ENCODE assay signal across 32 mouse cellular contexts in genomic region chr1:155636648-155637047, GRCm38 (mm10).
"Had no signal": no experiment of that assay in that cellular context is flagged by ENCODE, and none has a peak within 500 bp of the region (broad histone marks: within the 10 kb centered on the region; RNA-seq: fewer than 3 reads in every experiment).

No protein-coding gene starts in this region.

- H3K9ac ChIP-seq: limb, embryonic 12.5 days; limb, embryonic 13.5 days; limb, embryonic 15.5 days; liver, embryonic 12.5 days; liver, embryonic 13.5 days; liver, embryonic 14.5 days; liver, embryonic 15.5 days; liver, postnatal 0 days; lung, embryonic 14.5 days; lung, embryonic 15.5 days; midbrain, embryonic 12.5 days; midbrain, embryonic 13.5 days; midbrain, embryonic 15.5 days; neural tube, embryonic 12.5 days; neural tube, embryonic 13.5 days had no signal

- H3K4me1 ChIP-seq: limb, embryonic 12.5 days; limb, embryonic 13.5 days; limb, embryonic 15.5 days; liver, embryonic 12.5 days; liver, embryonic 13.5 days; liver, embryonic 15.5 days; lung, embryonic 15.5 days; megakaryocyte, embryonic 14.5 days; midbrain, embryonic 10.5 days; midbrain, embryonic 12.5 days; midbrain, embryonic 13.5 days; midbrain, embryonic 15.5 days; neural tube, embryonic 12.5 days; neural tube, embryonic 13.5 days had no signal

- H3K9me3 ChIP-seq: limb, embryonic 10.5 days; limb, embryonic 12.5 days; limb, embryonic 13.5 days; limb, embryonic 15.5 days; liver, embryonic 12.5 days; liver, embryonic 13.5 days; liver, embryonic 15.5 days; lung, embryonic 15.5 days; megakaryocyte, embryonic 14.5 days; midbrain, embryonic 10.5 days; midbrain, embryonic 12.5 days; midbrain, embryonic 13.5 days; midbrain, embryonic 15.5 days; neural tube, embryonic 12.5 days; neural tube, embryonic 13.5 days had no signal

- H3K27me3 ChIP-seq: limb, embryonic 12.5 days; limb, embryonic 13.5 days; limb, embryonic 15.5 days; liver, embryonic 12.5 days; liver, embryonic 13.5 days; liver, embryonic 15.5 days; lung, embryonic 15.5 days; megakaryocyte, embryonic 14.5 days; midbrain, embryonic 12.5 days; midbrain, embryonic 13.5 days; midbrain, embryonic 15.5 days; neural tube, embryonic 12.5 days; neural tube, embryonic 13.5 days had no signal

- DNase-seq: left cerebral cortex, postnatal 4 days; liver; liver, embryonic 13.5 days; liver, postnatal 0 days; lung, adult 18-20 months; lung, adult 2 months; lung, embryonic 14.5 days; lung, postnatal 10 days; lung, postnatal 14 days; lung, postnatal 36 days; lung, postnatal 4 days; midbrain, embryonic 14.5 days had no signal

- H3K4me3 ChIP-seq: limb, embryonic 10.5 days; limb, embryonic 12.5 days; limb, embryonic 13.5 days; limb, embryonic 15.5 days; liver, embryonic 12.5 days; liver, embryonic 13.5 days; liver, embryonic 15.5 days; lung, embryonic 15.5 days; megakaryocyte, embryonic 14.5 days; midbrain, embryonic 10.5 days; midbrain, embryonic 12.5 days; midbrain, embryonic 13.5 days; midbrain, embryonic 15.5 days; myocyte; neural tube, embryonic 12.5 days; neural tube, embryonic 13.5 days had no signal

- ATAC-seq: liver, embryonic 12.5 days; liver, postnatal 0 days; lung, postnatal 0 days; midbrain, embryonic 13.5 days; midbrain, embryonic 15.5 days; midbrain, embryonic 16.5 days had no signal

- H3K27ac ChIP-seq: limb, embryonic 10.5 days; limb, embryonic 12.5 days; limb, embryonic 13.5 days; limb, embryonic 15.5 days; liver, embryonic 12.5 days; liver, embryonic 13.5 days; liver, embryonic 14.5 days; liver, embryonic 15.5 days; lung, embryonic 15.5 days; macrophage; midbrain, embryonic 10.5 days; midbrain, embryonic 12.5 days; midbrain, embryonic 13.5 days; midbrain, embryonic 15.5 days; neural tube, embryonic 12.5 days; neural tube, embryonic 13.5 days had no signal

- H3K36me3 ChIP-seq: limb, embryonic 10.5 days; limb, embryonic 12.5 days; limb, embryonic 13.5 days; limb, embryonic 15.5 days; liver, embryonic 12.5 days; liver, embryonic 13.5 days; liver, embryonic 15.5 days; midbrain, embryonic 10.5 days; midbrain, embryonic 12.5 days; midbrain, embryonic 13.5 days; midbrain, embryonic 15.5 days; neural tube, embryonic 12.5 days; neural tube, embryonic 13.5 days had no signal

- H3K4me2 ChIP-seq: limb, embryonic 12.5 days; limb, embryonic 13.5 days; limb, embryonic 15.5 days; liver, embryonic 12.5 days; liver, embryonic 13.5 days; liver, embryonic 15.5 days; lung, embryonic 14.5 days; lung, embryonic 15.5 days; midbrain, embryonic 11.5 days; midbrain, embryonic 12.5 days; midbrain, embryonic 13.5 days; midbrain, embryonic 15.5 days; neural tube, embryonic 12.5 days; neural tube, embryonic 13.5 days had no signal
